Mouse (Mus musculus) heart, embryonic 12.5 days (tissue): ENCODE measurements around the gene Pitpnm1. TPM values are rescaled to one million over a fixed set of nuclear protein-coding genes. Genes with fewer than 3 reads are reported as not detected.
"Not testable (repeated sequence)": the region's sequence is repeated elsewhere in the genome, so short reads cannot be mapped to it uniquely, and the experiment has no call there.

ENCODE experiments used
- ATAC-seq: fragments of 200-750 bp; cut with Nextera tagmentation; 2 replicates; pipeline ENCODE4 v1.8.0; 2017; ENCODE audit warnings: moderate TSS enrichment, moderate library complexity; ENCODE audit not compliant: insufficient number of reproducible peaks, low FRiP score
- H3K27ac ChIP-seq: fragments of 300-500 bp; sonication (generic); 2 replicates; pipeline ENCODE4 v1.5.1; 2016; ENCODE audit warnings: mild to moderate bottlenecking, moderate library complexity; ENCODE audit not compliant: poor library complexity, severe bottlenecking
- H3K27me3 ChIP-seq: fragments of 300-500 bp; sonication (generic); replicated peaks from 2 replicates; pipeline ENCODE4 v1.6.1; 2016; ENCODE audit warnings: mild to moderate bottlenecking, moderate library complexity
- H3K36me3 ChIP-seq: fragments of 300-500 bp; sonication (generic); 2 replicates; pipeline ENCODE4 v1.6.1; 2016; ENCODE audit warnings: mild to moderate bottlenecking, moderate library complexity
- H3K4me1 ChIP-seq: fragments of 300-500 bp; sonication (generic); replicated peaks from 2 replicates; pipeline ENCODE4 v1.6.1; 2016; ENCODE audit warnings: mild to moderate bottlenecking
- H3K4me2 ChIP-seq: fragments of 300-500 bp; sonication (generic); 2 replicates; pipeline ENCODE4 v1.6.1; 2016; ENCODE audit warnings: mild to moderate bottlenecking, moderate library complexity
- H3K4me3 ChIP-seq: fragments of 300-500 bp; sonication (generic); 2 replicates; pipeline ENCODE4 v1.5.1; 2016; ENCODE audit warnings: mild to moderate bottlenecking
- H3K9ac ChIP-seq: fragments of 300-500 bp; sonication (generic); 2 replicates; pipeline ENCODE4 v1.6.1; 2016; ENCODE audit warnings: mild to moderate bottlenecking, moderate library complexity
- H3K9me3 ChIP-seq: fragments of 300-500 bp; sonication (generic); replicated peaks from 2 replicates; pipeline ENCODE4 v1.6.1; 2016; ENCODE audit warnings: mild to moderate bottlenecking, moderate library complexity
- WGBS: fragments of 180-500 bp; shearing (Covaris S2); methylation state at CpG from one replicate; pipeline ENCODE4 v1.1.7; 2016; 5-methylcytosine and 5-hydroxymethylcytosine counted together
- polyA plus RNA-seq: library from polyadenylated mRNA; unstranded; fragments of >200 nt; fragmentation: Nextera tagmentation; extraction: Ambion mirVana; gene quantifications from 2 replicates; pipeline ENCODE4 v1.2.1, GENCODE M21; 2016

Pitpnm1 gene
- polyA plus RNA-seq, 1 experiment from 2014 or later: 23.3 TPM

- no peak overlapping the region for H3K27ac ChIP-seq
- H3K36me3 ChIP-seq: peaks cover 57% of the 10 kb centered on the region
- 82% methylated on average over 5 of the region's 5 CpGs for WGBS
These were observed 31.3 kb downstream of the Pitpnm1 start for GRCm38 (mm10) chr19:4131075-4131474.

DNA sequence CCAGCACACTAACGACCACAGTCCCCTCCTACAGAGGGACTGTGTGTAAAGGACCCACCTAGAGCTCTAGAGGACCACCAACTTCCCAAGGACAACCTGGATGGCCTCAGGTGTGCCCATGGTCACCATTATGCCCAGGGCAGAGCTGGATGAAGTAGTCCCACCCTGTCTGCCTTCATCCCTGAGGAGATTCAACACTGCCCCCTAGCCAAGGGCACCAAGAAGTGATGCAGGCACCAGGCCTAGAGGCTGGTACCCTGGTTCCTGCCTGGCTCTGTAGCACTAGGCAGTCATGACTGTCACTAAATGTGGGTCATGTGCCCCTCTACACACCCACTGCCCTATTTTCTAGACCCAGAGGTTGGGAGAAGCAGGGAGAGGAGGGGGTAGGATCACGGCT is 32.0 kb downstream of the Pitpnm1 start:
- Histone ChIP-seq H3K4me1 (peaks cover 18% of the 10 kb centered on the region), H3K27me3 (no peaks in the 10 kb centered on the region), H3K4me2 (no peak overlapping the region), H3K4me3 (no peak overlapping the region), H3K36me3 (peaks cover 57% of the 10 kb centered on the region), H3K9me3 (no peaks in the 10 kb centered on the region), H3K9ac (no peak overlapping the region), H3K27ac (no peak overlapping the region)
- 83% methylated on average over 2 of the region's 2 CpGs for WGBS
- ATAC-seq: no peak

More at GRCm38 (mm10) chr19:4131075-4131474, 31.3 kb downstream of the Pitpnm1 start:
- no peaks in the 10 kb centered on the region for H3K9me3 ChIP-seq
- no peak overlapping the region for H3K4me3 ChIP-seq
- ATAC-seq: peak; percentile 37; the same call in 1 of the 2 replicates
- peaks cover 22% of the 10 kb centered on the region for H3K4me1 ChIP-seq
- no peaks in the 10 kb centered on the region for H3K27me3 ChIP-seq
- H3K4me2 ChIP-seq: no peak overlapping the region
- no peak overlapping the region for H3K9ac ChIP-seq

GRCm38 (mm10) chr19:4134354-4134753 is 34.6 kb downstream of the Pitpnm1 start:
- H3K4me1 ChIP-seq: peaks cover 9% of the 10 kb centered on the region
- no peak overlapping the region for H3K4me2 ChIP-seq
- no peak overlapping the region for H3K27ac ChIP-seq
- H3K4me3 ChIP-seq: no peak overlapping the region
- WGBS: 78% methylated on average over 4 of the region's 4 CpGs
- no peak overlapping the region for H3K9ac ChIP-seq
- H3K9me3 ChIP-seq: no peaks in the 10 kb centered on the region
- no peak for ATAC-seq
- H3K36me3 ChIP-seq: peaks cover 38% of the 10 kb centered on the region
- peaks cover 8% of the 10 kb centered on the region for H3K27me3 ChIP-seq

GRCm38 (mm10) chr19:4135229-4135962 is 35.6 kb downstream of the Pitpnm1 start:
- H3K27ac ChIP-seq, H3K9me3 ChIP-seq, H3K4me3 ChIP-seq, H3K27me3 ChIP-seq, H3K9ac ChIP-seq, ATAC-seq, H3K4me1 ChIP-seq, H3K4me2 ChIP-seq: not testable (repeated sequence)
- WGBS: 72% methylated on average over 6 of the region's 6 CpGs
- H3K36me3 ChIP-seq: peaks cover 28% of the 10 kb centered on the region

DNA sequence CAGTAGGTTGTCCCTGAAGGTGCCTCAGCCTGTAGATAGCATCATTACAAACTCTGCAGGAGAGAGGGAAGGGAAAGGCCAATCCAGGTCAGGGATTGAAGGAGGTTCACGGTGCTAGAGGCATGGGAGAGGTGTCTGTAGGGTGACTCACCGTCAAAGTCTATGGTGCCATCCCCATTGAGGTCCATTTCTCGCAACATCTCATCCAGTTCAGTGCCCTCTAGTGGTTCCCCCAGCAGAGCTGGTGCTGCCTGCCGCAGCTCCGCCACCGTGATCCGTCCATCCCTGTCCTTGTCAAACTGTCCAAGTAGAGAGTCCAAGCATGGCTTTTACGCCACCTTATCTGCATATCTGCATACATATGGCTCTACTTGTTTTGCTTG is 36.2 kb downstream of the Pitpnm1 start:
- H3K9ac ChIP-seq, H3K9me3 ChIP-seq, H3K4me3 ChIP-seq, H3K4me2 ChIP-seq, ATAC-seq, H3K27ac ChIP-seq, H3K4me1 ChIP-seq, H3K27me3 ChIP-seq: not testable (repeated sequence)
- peaks cover 24% of the 10 kb centered on the region for H3K36me3 ChIP-seq
- 17% methylated on average over 8 of the region's 8 CpGs for WGBS

DNA sequence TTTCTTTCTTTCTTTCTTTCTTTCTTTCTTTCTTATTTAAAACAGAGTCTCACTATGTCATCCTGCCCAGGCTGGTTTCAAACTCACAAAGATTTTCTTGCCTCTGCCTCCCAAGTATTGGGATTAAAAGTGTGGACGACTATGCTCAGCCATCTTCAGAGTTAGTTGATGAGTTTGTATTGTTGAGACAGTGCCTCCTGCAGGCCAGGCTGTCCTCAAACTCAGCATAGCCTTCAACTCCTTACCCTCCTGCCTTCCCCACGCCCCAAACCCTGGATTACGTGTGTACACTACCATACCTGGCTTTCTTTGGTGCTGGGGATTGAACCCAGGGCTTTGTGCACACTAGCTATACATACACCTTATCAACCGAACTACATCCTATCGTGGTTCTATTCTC is 36.7 kb downstream of the Pitpnm1 start:
- Histone ChIP-seq H3K36me3 (peaks cover 19% of the 10 kb centered on the region), H3K4me1 (no peaks in the 10 kb centered on the region), H3K4me2 (no peak overlapping the region), H3K27me3 (peaks cover 8% of the 10 kb centered on the region), H3K4me3 (no peak overlapping the region), H3K27ac (no peak overlapping the region), H3K9me3 (no peaks in the 10 kb centered on the region), H3K9ac (no peak overlapping the region)
- 74% methylated on average over 5 of the region's 5 CpGs for WGBS
- no peak for ATAC-seq

- WGBS: 84% methylated on average over 5 of the region's 5 CpGs
- Histone ChIP-seq H3K9ac (no peak overlapping the region), H3K27ac (no peak overlapping the region), H3K4me2 (no peak overlapping the region), H3K4me3 (no peak overlapping the region), H3K36me3 (peaks cover 4% of the 10 kb centered on the region), H3K27me3 (peaks cover 8% of the 10 kb centered on the region), H3K9me3 (no peaks in the 10 kb centered on the region), H3K4me1 (no peaks in the 10 kb centered on the region)
- ATAC-seq: no peak
These were observed 38.1 kb downstream of the Pitpnm1 start for GRCm38 (mm10) chr19:4137913-4138312.

DNA sequence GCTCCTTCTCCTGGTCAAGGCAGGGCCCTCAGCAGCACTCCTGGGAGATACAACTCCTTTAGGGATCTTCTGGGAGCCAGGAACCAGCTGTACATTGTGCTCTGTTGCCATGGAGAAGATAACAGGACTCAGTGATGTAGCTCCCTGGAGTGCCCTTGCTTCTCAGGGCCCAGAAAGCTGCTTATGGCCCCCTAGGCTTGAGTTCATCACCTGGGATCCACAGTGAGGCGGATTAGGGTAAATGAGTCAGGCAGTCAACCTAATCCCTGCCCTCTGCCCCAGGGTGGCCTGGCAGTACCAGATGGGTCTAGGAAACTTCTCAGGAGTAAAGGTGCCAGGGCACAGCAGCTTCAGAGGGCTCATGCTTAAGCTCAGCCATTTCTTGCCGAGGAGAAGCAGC is 39.6 kb downstream of the Pitpnm1 start, which contains the start of gene Gpr152:
Gene Gpr152 (plus strand): TSS at position 342 of the 400 bp plus-strand sequence.
- Histone ChIP-seq H3K36me3 (no peaks in the 10 kb centered on the region), H3K9ac (0 out of 2 replicates have a peak within 1 kb of the TSS, but pooled peaks have one; percentile 18), H3K4me3 (no peak within 1 kb of the TSS), H3K4me1 (no peaks in the 10 kb centered on the region), H3K4me2 (no peak within 1 kb of the TSS), H3K27me3 (peaks cover 8% of the 10 kb centered on the region), H3K27ac (no peak within 1 kb of the TSS), H3K9me3 (no peaks in the 10 kb centered on the region)
- no peak for ATAC-seq
- 58% methylated on average over 2 of the region's 2 CpGs for WGBS

GRCm38 (mm10) chr19:4140147-4140546 is 40.3 kb downstream of the Pitpnm1 start:
- peaks cover 8% of the 10 kb centered on the region for H3K27me3 ChIP-seq
- no peak overlapping the region for H3K4me2 ChIP-seq
- H3K36me3 ChIP-seq: no peaks in the 10 kb centered on the region
- 82% methylated on average over 6 of the region's 6 CpGs for WGBS
- no peak for ATAC-seq
- no peak overlapping the region for H3K27ac ChIP-seq
- no peak overlapping the region for H3K4me3 ChIP-seq
- H3K9me3 ChIP-seq: no peaks in the 10 kb centered on the region
- H3K9ac ChIP-seq: no peak overlapping the region
- H3K4me1 ChIP-seq: no peaks in the 10 kb centered on the region

- 86% methylated on average over 18 of the region's 18 CpGs for WGBS
- H3K4me3 ChIP-seq: no peak overlapping the region
- H3K9ac ChIP-seq: no peak overlapping the region
- H3K4me2 ChIP-seq: no peak overlapping the region
- no peak overlapping the region for H3K27ac ChIP-seq
- no peaks in the 10 kb centered on the region for H3K36me3 ChIP-seq
- peak; percentile 30; the same call in 1 of the 2 replicates for ATAC-seq
- H3K9me3 ChIP-seq: 0 out of 2 replicates have a peak, but pooled peaks cover 5% of the 10 kb centered on the region
- H3K4me1 ChIP-seq: no peaks in the 10 kb centered on the region
- H3K27me3 ChIP-seq: peaks cover 3% of the 10 kb centered on the region; the same call in 1 of the 2 replicates
These were observed 42.8 kb downstream of the Pitpnm1 start for GRCm38 (mm10) chr19:4142416-4143173.

- 72% methylated on average over 7 of the region's 7 CpGs for WGBS
- Histone ChIP-seq H3K9ac (no peak within 1 kb of the TSS), H3K4me3 (no peak within 1 kb of the TSS), H3K4me2 (no peak within 1 kb of the TSS), H3K27ac (no peak within 1 kb of the TSS), H3K9me3 (0 out of 2 replicates have a peak, but pooled peaks cover 5% of the 10 kb centered on the region), H3K27me3 (no peaks in the 10 kb centered on the region), H3K4me1 (peaks cover 5% of the 10 kb centered on the region), H3K36me3 (no peaks in the 10 kb centered on the region)
- ATAC-seq: no peak
These were observed 44.0 kb downstream of the Pitpnm1 start, which contains the start of gene Cabp4 for GRCm38 (mm10) chr19:4143759-4144268. Gene Cabp4, minus strand, starts transcription at chr19:4144033.
